Mouse (Mus musculus) lung, postnatal 0 days (tissue): ENCODE data around the gene Alk.

ENCODE experiments used
- CTCF ChIP-seq: IDR thresholded peaks from 2 replicates; pipeline ENCODE4 v1.5.1; 2016; ENCODE audit warnings: antibody characterized with exemption, mild to moderate bottlenecking
- EP300 ChIP-seq: IDR thresholded peaks from 2 replicates; pipeline ENCODE4 v1.6.1; 2016; ENCODE audit warnings: antibody characterized with exemption, mild to moderate bottlenecking, control low read depth

- TF ChIP-seq CTCF (no peak), EP300 (no peak)
Observed at GRCm38 (mm10) chr17:71994144-71994543, 610.3 kb downstream of the Alk start.
